Mouse (Mus musculus): Measurements from ENCODE around the gene Ndufa10. TPM values are rescaled to one million over a fixed set of nuclear protein-coding genes. Genes with fewer than 3 reads are reported as not detected.

Gene Ndufa10
- polyA plus RNA-seq, 1 experiment from 2014 or later: 262 TPM

GRCm38 (mm10) chr1:92400556-92400955, 73.1 kb downstream of the Ndufa10 start:
- no peaks in the 10 kb centered on the region for H3K9me3 ChIP-seq (ENCODE audit: control insufficient read depth, low read length)
- H3K36me3 ChIP-seq (ENCODE audit: control insufficient read depth, insufficient read depth, low read length): no peaks in the 10 kb centered on the region
- DNase-seq (ENCODE audit: low spot score) (no peak), ATAC-seq (replicated peaks; ENCODE audit: low FRiP score) (no peak)
- no peak overlapping the region for H3K9ac ChIP-seq (ENCODE audit: low read length)
- 91% methylated on average over 2 of the region's 2 CpGs for WGBS
- H3K4me2 ChIP-seq (ENCODE audit: low read depth, low read length, severe bottlenecking): no peak overlapping the region
- H3K4me1 ChIP-seq (replicated peaks; ENCODE audit: control insufficient read depth, insufficient read depth, low read length): peaks cover 10% of the 10 kb centered on the region; the same call in 1 of the 2 replicates
- no peak overlapping the region for H3K27ac ChIP-seq (ENCODE audit: low read depth, low read length)
- no peaks in the 10 kb centered on the region for H3K27me3 ChIP-seq (ENCODE audit: control insufficient read depth, insufficient read depth, low read length)
- H3K4me3 ChIP-seq (ENCODE audit: low read depth, low read length): no peak overlapping the region

DNA sequence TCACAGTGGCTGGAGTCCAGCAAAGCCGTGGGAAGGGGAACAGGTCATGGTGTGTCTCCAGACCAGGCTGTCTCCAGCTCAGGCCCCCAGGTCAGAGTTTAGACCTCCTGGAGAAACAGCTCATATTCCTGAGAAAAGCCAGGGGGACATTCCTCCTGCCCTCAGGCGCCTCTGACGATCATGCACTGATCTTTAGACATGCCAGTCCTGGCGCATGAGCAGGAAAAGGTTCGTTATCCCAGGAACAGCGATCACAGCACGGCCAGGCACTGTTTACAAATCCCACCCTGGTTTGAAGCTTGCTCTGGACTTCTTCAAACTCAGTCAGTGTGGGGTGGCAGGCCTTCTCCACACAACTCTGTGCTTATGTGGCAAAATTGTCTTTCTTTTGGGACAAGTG, 75.1 kb downstream of the Ndufa10 start:
- Histone ChIP-seq H3K4me3 (ENCODE audit: low read depth, low read length) (no peak overlapping the region), H3K4me1 (replicated peaks; ENCODE audit: control insufficient read depth, insufficient read depth, low read length) (peaks cover 10% of the 10 kb centered on the region; the same call in 1 of the 2 replicates), H3K4me2 (ENCODE audit: low read depth, low read length, severe bottlenecking) (no peak overlapping the region), H3K9ac (ENCODE audit: low read length) (no peak overlapping the region), H3K27me3 (ENCODE audit: control insufficient read depth, insufficient read depth, low read length) (no peaks in the 10 kb centered on the region), H3K27ac (ENCODE audit: low read depth, low read length) (no peak overlapping the region), H3K9me3 (ENCODE audit: control insufficient read depth, low read length) (no peaks in the 10 kb centered on the region), H3K36me3 (ENCODE audit: control insufficient read depth, insufficient read depth, low read length) (no peaks in the 10 kb centered on the region)
- DNase-seq (ENCODE audit: low spot score) (no peak), ATAC-seq (replicated peaks; ENCODE audit: low FRiP score) (no peak)
- WGBS: 45% methylated on average over 7 of the region's 7 CpGs

GRCm38 (mm10) chr1:92397511-92398051, 76.1 kb downstream of the Ndufa10 start:
- Histone ChIP-seq H3K36me3 (ENCODE audit: control insufficient read depth, insufficient read depth, low read length) (no peaks in the 10 kb centered on the region), H3K4me3 (ENCODE audit: low read depth, low read length) (no peak overlapping the region), H3K4me1 (replicated peaks; ENCODE audit: control insufficient read depth, insufficient read depth, low read length) (peaks cover 10% of the 10 kb centered on the region; the same call in 1 of the 2 replicates), H3K9ac (ENCODE audit: low read length) (no peak overlapping the region; the same call in 1 of the 2 replicates), H3K4me2 (ENCODE audit: low read depth, low read length, severe bottlenecking) (peak overlapping the region; percentile 12; the same call in 1 of the 2 replicates), H3K9me3 (ENCODE audit: control insufficient read depth, low read length) (no peaks in the 10 kb centered on the region), H3K27me3 (ENCODE audit: control insufficient read depth, insufficient read depth, low read length) (no peaks in the 10 kb centered on the region), H3K27ac (ENCODE audit: low read depth, low read length) (no peak overlapping the region)
- WGBS: 6% methylated on average over 12 of the region's 12 CpGs
- peak; percentile 76 for DNase-seq (ENCODE audit: low spot score)
- ATAC-seq (replicated peaks; ENCODE audit: low FRiP score): peak; percentile 55; the same call in 1 of the 2 replicates

- H3K4me2 ChIP-seq (ENCODE audit: low read depth, low read length, severe bottlenecking): no peak overlapping the region
- DNase-seq (ENCODE audit: low spot score) (no peak), ATAC-seq (replicated peaks; ENCODE audit: low FRiP score) (no peak)
- H3K27me3 ChIP-seq (ENCODE audit: control insufficient read depth, insufficient read depth, low read length): no peaks in the 10 kb centered on the region
- H3K9me3 ChIP-seq (ENCODE audit: control insufficient read depth, low read length): no peaks in the 10 kb centered on the region
- no peak overlapping the region for H3K27ac ChIP-seq (ENCODE audit: low read depth, low read length)
- no peak overlapping the region for H3K9ac ChIP-seq (ENCODE audit: low read length)
- H3K4me1 ChIP-seq (replicated peaks; ENCODE audit: control insufficient read depth, insufficient read depth, low read length): peaks cover 10% of the 10 kb centered on the region; the same call in 1 of the 2 replicates
- no peaks in the 10 kb centered on the region for H3K36me3 ChIP-seq (ENCODE audit: control insufficient read depth, insufficient read depth, low read length)
- WGBS: 84% methylated on average over 3 of the region's 3 CpGs
- H3K4me3 ChIP-seq (ENCODE audit: low read depth, low read length): no peak overlapping the region
Observed at GRCm38 (mm10) chr1:92394279-92394678, 79.4 kb downstream of the Ndufa10 start.

GRCm38 (mm10) chr1:92393166-92393565, 80.5 kb downstream of the Ndufa10 start:
- peaks cover 9% of the 10 kb centered on the region; the same call in 1 of the 2 replicates for H3K4me1 ChIP-seq (replicated peaks; ENCODE audit: control insufficient read depth, insufficient read depth, low read length)
- ATAC-seq (replicated peaks; ENCODE audit: low FRiP score) (no peak), DNase-seq (ENCODE audit: low spot score) (no peak)
- H3K9ac ChIP-seq (ENCODE audit: low read length): no peak overlapping the region
- H3K27ac ChIP-seq (ENCODE audit: low read depth, low read length): no peak overlapping the region
- H3K36me3 ChIP-seq (ENCODE audit: control insufficient read depth, insufficient read depth, low read length): no peaks in the 10 kb centered on the region
- H3K4me2 ChIP-seq (ENCODE audit: low read depth, low read length, severe bottlenecking): no peak overlapping the region
- no peak overlapping the region for H3K4me3 ChIP-seq (ENCODE audit: low read depth, low read length)
- WGBS: 86% methylated on average over 6 of the region's 6 CpGs
- H3K9me3 ChIP-seq (ENCODE audit: control insufficient read depth, low read length): no peaks in the 10 kb centered on the region
- H3K27me3 ChIP-seq (ENCODE audit: control insufficient read depth, insufficient read depth, low read length): no peaks in the 10 kb centered on the region

Small RNAs within 50 kb of the gene (microRNA-seq; reads per million reads assigned to microRNA genes)
- 3.4 reads per million for gene Mir6900 (ENCODE audit: insufficient number of aligned reads)

Other genes starting within 250 kb of the Ndufa10 start
- not detected in 2 replicates for gene Olfr1416, start 11.3 kb upstream of the Ndufa10 start, polyA plus RNA-seq (2014; fragmentation: Nextera tagmentation; extraction: Ambion mirVana)
- gene Olfr1415, start 22.2 kb upstream of the Ndufa10 start, polyA plus RNA-seq (2014; fragmentation: Nextera tagmentation; extraction: Ambion mirVana): not detected in 2 replicates
- gene Olfr1414, start 44.8 kb upstream of the Ndufa10 start, polyA plus RNA-seq (2014; fragmentation: Nextera tagmentation; extraction: Ambion mirVana): not detected in 2 replicates
- gene Olfr1413, start 97.5 kb upstream of the Ndufa10 start, polyA plus RNA-seq (2014; fragmentation: Nextera tagmentation; extraction: Ambion mirVana): not detected in 2 replicates
- not detected in 2 replicates for gene Olfr1412, start 111.9 kb upstream of the Ndufa10 start, polyA plus RNA-seq (2014; fragmentation: Nextera tagmentation; extraction: Ambion mirVana)
- not detected in 2 replicates for gene Olfr1411, start 120.6 kb upstream of the Ndufa10 start, polyA plus RNA-seq (2014; fragmentation: Nextera tagmentation; extraction: Ambion mirVana)
- not detected in 2 replicates for gene Olfr1410, start 131.9 kb upstream of the Ndufa10 start, polyA plus RNA-seq (2014; fragmentation: Nextera tagmentation; extraction: Ambion mirVana)
- 0.15 TPM in 1 of 2 replicates, not detected in the other for gene Olfr12, start 143.9 kb upstream of the Ndufa10 start, polyA plus RNA-seq (2014; fragmentation: Nextera tagmentation; extraction: Ambion mirVana)
- gene Cops9, start 168.1 kb upstream of the Ndufa10 start, polyA plus RNA-seq (2014; fragmentation: Nextera tagmentation; extraction: Ambion mirVana): 346 and 366 TPM in 2 replicates
- gene Otos, start 175.0 kb upstream of the Ndufa10 start, polyA plus RNA-seq (2014; fragmentation: Nextera tagmentation; extraction: Ambion mirVana): not detected in 2 replicates